Mouse (Mus musculus): ENCODE measurements at regions not wholly inside any gene's neighbourhood (a gene's known extent, or its start where the extent isn't known, plus 50 kb on each side); places are given as distances from the start of the nearest gene placed in this dataset.

- no peak overlapping the region for H3K4me3 ChIP-seq
- no peaks in the 10 kb centered on the region for H3K36me3 ChIP-seq
- H3K9ac ChIP-seq: no peak overlapping the region
- peaks cover 45% of the 10 kb centered on the region for H3K4me1 ChIP-seq (replicated peaks)
- no peaks in the 10 kb centered on the region for H3K27me3 ChIP-seq (replicated peaks)
- ATAC-seq (ENCODE audit: insufficient number of reproducible peaks, low FRiP score): no peak
- H3K4me2 ChIP-seq: no peak overlapping the region
- H3K27ac ChIP-seq (ENCODE audit: poor library complexity, severe bottlenecking): no peak overlapping the region
- no peaks in the 10 kb centered on the region for H3K9me3 ChIP-seq (replicated peaks)
Observed at GRCm38 (mm10) chr11:31736086-31736485, 64.4 kb upstream of the Bod1 start.

DNA sequence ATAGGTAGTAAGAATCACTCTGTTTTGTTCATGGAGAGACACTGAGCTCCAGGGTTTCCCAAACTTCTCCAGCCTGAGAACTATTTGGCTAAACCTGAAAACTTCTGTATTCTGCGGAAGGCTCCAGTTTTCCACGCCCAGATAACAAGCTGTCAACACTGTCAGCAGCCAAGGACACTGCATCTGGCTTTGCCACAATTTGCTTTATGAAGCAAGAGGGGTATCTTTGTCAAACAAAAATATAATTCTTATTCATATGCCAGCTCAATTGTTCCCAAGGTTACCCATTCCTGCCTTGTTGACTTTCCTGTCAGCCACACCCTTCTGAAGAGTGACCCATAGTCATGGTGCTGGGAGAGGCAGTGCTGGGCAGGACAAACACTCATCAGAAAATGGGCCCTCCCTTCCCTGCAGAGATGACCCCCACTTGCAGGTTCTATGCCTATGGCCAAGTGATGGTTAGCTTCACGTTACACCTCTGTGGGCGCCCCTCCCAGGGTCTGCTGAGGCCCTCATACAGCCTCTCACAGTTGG, 64.9 kb upstream of the Bod1 start:
- Histone ChIP-seq H3K9me3 (replicated peaks) (no peaks in the 10 kb centered on the region), H3K4me1 (replicated peaks) (peaks cover 41% of the 10 kb centered on the region), H3K4me2 (no peak overlapping the region), H3K27ac (ENCODE audit: poor library complexity, severe bottlenecking) (no peak overlapping the region), H3K27me3 (replicated peaks) (no peaks in the 10 kb centered on the region), H3K9ac (no peak overlapping the region), H3K36me3 (no peaks in the 10 kb centered on the region), H3K4me3 (no peak overlapping the region)
- no peak for ATAC-seq (ENCODE audit: insufficient number of reproducible peaks, low FRiP score)
- WGBS: 58% methylated on average over 4 of the region's 4 CpGs

GRCm38 (mm10) chr11:31738148-31739021, 66.7 kb upstream of the Bod1 start:
- H3K4me2 ChIP-seq: no peak overlapping the region
- no peaks in the 10 kb centered on the region for H3K9me3 ChIP-seq (replicated peaks)
- no peaks in the 10 kb centered on the region for H3K36me3 ChIP-seq
- H3K27ac ChIP-seq (ENCODE audit: poor library complexity, severe bottlenecking): no peak overlapping the region
- WGBS: 90% methylated on average over 5 of the region's 5 CpGs
- no peaks in the 10 kb centered on the region for H3K27me3 ChIP-seq (replicated peaks)
- ATAC-seq (ENCODE audit: insufficient number of reproducible peaks, low FRiP score): no peak
- no peak overlapping the region for H3K4me3 ChIP-seq
- H3K9ac ChIP-seq: no peak overlapping the region
- peaks cover 29% of the 10 kb centered on the region for H3K4me1 ChIP-seq (replicated peaks)

GRCm38 (mm10) chr11:31740409-31740808, 68.7 kb upstream of the Bod1 start:
- Histone ChIP-seq H3K4me1 (replicated peaks) (peaks cover 15% of the 10 kb centered on the region), H3K27ac (ENCODE audit: poor library complexity, severe bottlenecking) (no peak overlapping the region), H3K27me3 (replicated peaks) (no peaks in the 10 kb centered on the region), H3K4me2 (no peak overlapping the region), H3K4me3 (no peak overlapping the region), H3K36me3 (no peaks in the 10 kb centered on the region), H3K9ac (no peak overlapping the region), H3K9me3 (replicated peaks) (no peaks in the 10 kb centered on the region)
- no peak for ATAC-seq (ENCODE audit: insufficient number of reproducible peaks, low FRiP score)
- 71% methylated on average over 5 of the region's 5 CpGs for WGBS

GRCm38 (mm10) chr11:31742160-31742559, 70.5 kb upstream of the Bod1 start:
- Histone ChIP-seq H3K4me1 (replicated peaks) (no peaks in the 10 kb centered on the region), H3K27ac (ENCODE audit: poor library complexity, severe bottlenecking) (no peak overlapping the region), H3K4me2 (no peak overlapping the region), H3K9me3 (replicated peaks) (no peaks in the 10 kb centered on the region), H3K4me3 (no peak overlapping the region), H3K9ac (no peak overlapping the region), H3K36me3 (no peaks in the 10 kb centered on the region), H3K27me3 (replicated peaks) (no peaks in the 10 kb centered on the region)
- ATAC-seq (ENCODE audit: insufficient number of reproducible peaks, low FRiP score): no peak
- WGBS: 27% methylated on average over 1 of the region's 1 CpGs

DNA sequence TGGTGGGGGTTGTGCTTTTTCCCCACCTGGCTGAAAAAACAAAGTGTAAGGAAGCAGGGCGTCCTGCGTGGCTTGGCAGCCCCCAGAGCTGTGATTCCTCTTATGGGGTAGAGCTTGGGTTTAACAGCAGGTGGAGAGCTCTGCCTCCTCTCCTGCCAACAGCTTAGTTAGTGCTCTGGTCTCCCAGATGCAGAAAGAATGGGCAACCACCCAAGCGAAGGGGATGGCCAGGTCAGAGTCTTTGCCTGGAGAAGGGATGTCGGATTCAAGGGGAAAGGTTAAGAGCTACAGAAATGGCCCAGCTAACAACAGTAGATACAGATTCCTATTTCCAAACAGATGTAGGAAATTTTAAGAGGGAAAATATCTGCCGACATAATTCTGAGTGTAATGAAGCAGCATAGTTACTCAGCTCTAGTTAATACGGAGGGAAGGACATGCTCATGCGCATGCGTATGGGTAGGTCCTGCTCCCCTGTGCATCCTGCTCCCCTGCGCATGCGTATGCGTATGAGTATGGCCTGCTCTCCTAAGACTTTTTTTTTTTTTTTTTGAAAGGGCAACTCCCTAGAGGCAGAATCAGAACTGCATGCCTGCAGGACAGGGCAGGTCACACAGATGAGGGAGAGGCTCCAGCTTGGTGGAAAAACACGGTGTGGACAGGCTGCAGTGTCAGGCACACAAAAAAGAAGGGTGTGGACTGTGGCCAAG, 72.5 kb upstream of the Bod1 start:
- Histone ChIP-seq H3K36me3 (no peaks in the 10 kb centered on the region), H3K9me3 (replicated peaks) (no peaks in the 10 kb centered on the region), H3K4me2 (no peak overlapping the region), H3K4me3 (no peak overlapping the region), H3K27ac (ENCODE audit: poor library complexity, severe bottlenecking) (no peak overlapping the region), H3K4me1 (replicated peaks) (no peaks in the 10 kb centered on the region), H3K27me3 (replicated peaks) (no peaks in the 10 kb centered on the region), H3K9ac (no peak overlapping the region)
- 85% methylated on average over 12 of the region's 12 CpGs for WGBS
- no peak for ATAC-seq (ENCODE audit: insufficient number of reproducible peaks, low FRiP score)

- Histone ChIP-seq H3K4me1 (replicated peaks) (no peaks in the 10 kb centered on the region), H3K4me3 (no peak overlapping the region), H3K9ac (no peak overlapping the region), H3K27ac (ENCODE audit: poor library complexity, severe bottlenecking) (no peak overlapping the region), H3K9me3 (replicated peaks) (no peaks in the 10 kb centered on the region), H3K36me3 (no peaks in the 10 kb centered on the region), H3K4me2 (no peak overlapping the region), H3K27me3 (replicated peaks) (no peaks in the 10 kb centered on the region)
- ATAC-seq (ENCODE audit: insufficient number of reproducible peaks, low FRiP score): no peak
- 77% methylated on average over 16 of the region's 16 CpGs for WGBS
Observed at GRCm38 (mm10) chr11:31745028-31745865, 73.6 kb upstream of the Bod1 start.

GRCm38 (mm10) chr11:31745866-31746248, 74.2 kb upstream of the Bod1 start:
- no peak overlapping the region for H3K9ac ChIP-seq
- H3K27ac ChIP-seq (ENCODE audit: poor library complexity, severe bottlenecking): no peak overlapping the region
- no peaks in the 10 kb centered on the region for H3K4me1 ChIP-seq (replicated peaks)
- H3K4me3 ChIP-seq: no peak overlapping the region
- H3K36me3 ChIP-seq: no peaks in the 10 kb centered on the region
- WGBS: 65% methylated on average over 5 of the region's 5 CpGs
- no peaks in the 10 kb centered on the region for H3K27me3 ChIP-seq (replicated peaks)
- no peak for ATAC-seq (ENCODE audit: insufficient number of reproducible peaks, low FRiP score)
- no peak overlapping the region for H3K4me2 ChIP-seq
- H3K9me3 ChIP-seq (replicated peaks): no peaks in the 10 kb centered on the region

DNA sequence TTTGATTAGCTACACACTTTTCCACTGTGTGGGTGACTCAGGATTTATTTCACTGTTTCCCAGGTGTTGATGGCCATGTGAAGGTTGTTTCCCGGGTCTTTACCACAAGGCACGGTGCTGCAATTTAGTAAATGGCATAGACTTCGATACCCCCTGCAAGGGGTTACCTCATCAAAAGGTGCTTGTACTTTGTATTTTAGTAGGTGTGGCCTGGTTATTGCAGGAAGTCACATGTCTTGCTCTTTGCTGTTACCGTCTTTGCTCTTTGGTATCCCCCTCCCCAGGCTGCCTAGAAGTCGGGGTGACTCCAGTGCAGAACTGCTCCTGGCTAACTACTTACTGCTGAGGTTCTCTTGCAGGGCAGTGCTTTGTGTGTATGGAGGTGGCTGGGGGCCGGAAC, 74.8 kb upstream of the Bod1 start:
- H3K4me2 ChIP-seq: no peak overlapping the region
- H3K27ac ChIP-seq (ENCODE audit: poor library complexity, severe bottlenecking): no peak overlapping the region
- no peak for ATAC-seq (ENCODE audit: insufficient number of reproducible peaks, low FRiP score)
- no peak overlapping the region for H3K9ac ChIP-seq
- WGBS: 75% methylated on average over 6 of the region's 6 CpGs
- no peak overlapping the region for H3K4me3 ChIP-seq
- no peaks in the 10 kb centered on the region for H3K4me1 ChIP-seq (replicated peaks)
- no peaks in the 10 kb centered on the region for H3K9me3 ChIP-seq (replicated peaks)
- no peaks in the 10 kb centered on the region for H3K27me3 ChIP-seq (replicated peaks)
- H3K36me3 ChIP-seq: no peaks in the 10 kb centered on the region

DNA sequence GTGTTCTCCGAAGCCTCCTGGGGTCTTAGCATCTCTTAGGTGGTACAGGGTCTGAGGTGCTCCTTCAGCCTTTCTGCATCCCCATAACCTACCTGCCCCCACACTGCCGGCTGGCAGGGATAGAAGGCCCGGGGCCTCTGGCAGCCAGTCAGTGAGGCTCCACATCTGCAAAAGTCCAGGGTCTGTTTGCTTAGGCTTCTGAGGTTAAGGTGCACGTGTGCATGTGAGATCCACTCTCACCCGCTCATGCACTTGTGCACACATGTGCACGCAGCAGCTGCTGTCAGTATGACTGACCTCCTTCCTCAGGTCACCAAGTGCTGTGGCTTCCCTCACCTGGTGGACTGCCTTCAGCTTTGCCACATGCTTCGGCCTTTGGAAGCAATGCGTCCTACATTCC, 75.3 kb upstream of the Bod1 start:
- Histone ChIP-seq H3K4me2 (no peak overlapping the region), H3K27me3 (replicated peaks) (no peaks in the 10 kb centered on the region), H3K4me1 (replicated peaks) (no peaks in the 10 kb centered on the region), H3K27ac (ENCODE audit: poor library complexity, severe bottlenecking) (no peak overlapping the region), H3K36me3 (no peaks in the 10 kb centered on the region), H3K4me3 (no peak overlapping the region), H3K9me3 (replicated peaks) (no peaks in the 10 kb centered on the region), H3K9ac (no peak overlapping the region)
- no peak for ATAC-seq (ENCODE audit: insufficient number of reproducible peaks, low FRiP score)
- WGBS: 87% methylated on average over 8 of the region's 8 CpGs

DNA sequence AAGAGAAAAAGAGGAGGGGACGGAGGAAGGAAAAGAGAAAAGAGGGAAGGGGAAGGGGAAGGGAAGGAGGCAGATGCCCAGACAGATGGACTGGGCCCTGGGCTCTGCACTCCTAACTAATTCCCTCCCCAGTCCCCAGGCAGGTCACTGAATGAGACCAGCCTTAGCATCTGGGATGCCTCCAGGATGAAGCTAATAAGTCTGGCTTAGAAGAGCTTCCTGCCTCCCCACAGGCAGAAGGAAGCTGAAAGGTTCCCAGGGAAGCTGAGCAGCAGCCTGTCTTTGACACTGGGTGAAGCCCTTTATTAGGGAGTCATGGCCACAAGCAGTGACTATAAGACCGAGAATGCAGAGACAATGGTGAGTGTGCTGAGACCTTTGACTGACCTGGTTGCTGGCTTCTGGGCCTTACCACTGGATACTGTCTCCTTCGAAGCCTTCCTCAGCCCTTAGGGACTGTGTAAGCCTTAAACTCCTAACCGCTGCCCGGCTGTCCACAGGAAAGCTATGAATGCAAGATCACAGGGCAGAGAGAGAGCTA, 76.7 kb upstream of the Bod1 start:
- no peak overlapping the region for H3K4me2 ChIP-seq
- no peaks in the 10 kb centered on the region for H3K27me3 ChIP-seq (replicated peaks)
- H3K36me3 ChIP-seq: no peaks in the 10 kb centered on the region
- H3K9me3 ChIP-seq (replicated peaks): no peaks in the 10 kb centered on the region
- WGBS: 72% methylated on average over 5 of the region's 5 CpGs
- no peak overlapping the region for H3K4me3 ChIP-seq
- ATAC-seq (ENCODE audit: insufficient number of reproducible peaks, low FRiP score): no peak
- H3K9ac ChIP-seq: no peak overlapping the region
- no peak overlapping the region for H3K27ac ChIP-seq (ENCODE audit: poor library complexity, severe bottlenecking)
- H3K4me1 ChIP-seq (replicated peaks): no peaks in the 10 kb centered on the region
